Mouse (Mus musculus): ENCODE measurements at regions not wholly inside any gene's neighbourhood (a gene's known extent, or its start where the extent isn't known, plus 50 kb on each side); places are given as distances from the start of the nearest gene placed in this dataset.
"Not testable (repeated sequence)": the region's sequence is repeated elsewhere in the genome, so short reads cannot be mapped to it uniquely, and the experiment has no call there.

DNA sequence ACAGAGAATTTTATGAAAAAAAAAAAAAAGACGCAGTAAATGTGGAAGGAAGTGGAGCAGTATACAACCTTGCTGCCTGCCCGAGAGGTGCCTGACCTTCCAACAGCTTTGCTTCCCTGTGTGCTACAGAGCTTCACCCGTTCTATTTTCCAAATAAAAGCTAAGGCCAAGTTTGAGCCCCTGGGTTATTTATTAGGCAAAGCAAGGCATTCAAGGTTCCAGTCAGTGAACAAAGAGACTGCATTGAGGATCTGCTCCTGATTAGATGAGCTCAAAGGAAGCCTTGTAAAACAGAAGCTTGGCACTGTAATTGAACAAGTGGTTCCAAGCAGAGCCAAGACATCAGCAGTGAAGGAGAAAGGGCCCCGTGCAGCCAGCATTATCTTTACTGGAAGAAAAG, 236.4 kb downstream of the Tmem114 start:
- whole genome bisulfite sequencing: 49% methylated on average over 4 of the region's 4 CpGs
- Histone ChIP-seq H3K4me2 (no peak overlapping the region), H3K4me1 (no peaks in the 10 kb centered on the region), H3K27ac (no peak overlapping the region), H3K9me3 (replicated peaks) (no peaks in the 10 kb centered on the region), H3K9ac (no peak overlapping the region), H3K36me3 (no peaks in the 10 kb centered on the region), H3K27me3 (no peaks in the 10 kb centered on the region), H3K4me3 (replicated peaks) (no peak overlapping the region)
- peak; percentile 60 for ATAC-seq (replicated peaks; ENCODE audit: low FRiP score)

DNA sequence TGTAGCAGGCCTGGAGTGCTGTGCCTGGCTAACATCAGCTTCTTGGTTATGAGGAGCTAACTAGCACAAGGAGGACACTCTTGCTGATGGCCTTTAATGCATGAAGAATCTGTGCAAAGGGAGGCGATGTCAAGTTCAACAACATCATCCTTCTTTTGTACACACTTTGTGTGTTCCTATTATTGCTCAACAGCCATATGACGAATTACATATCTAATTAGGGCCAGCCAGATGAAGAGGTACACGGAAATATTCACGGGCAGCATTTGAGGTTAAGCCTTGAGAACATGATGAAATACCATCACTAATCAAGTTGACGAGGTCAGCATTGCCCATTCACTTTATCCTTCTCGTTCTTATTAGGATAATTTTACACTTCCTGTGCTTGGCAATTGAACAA, 240.2 kb downstream of the Tmem114 start:
- H3K36me3 ChIP-seq: no peaks in the 10 kb centered on the region
- H3K27ac ChIP-seq: no peak overlapping the region
- no peak overlapping the region for H3K4me3 ChIP-seq (replicated peaks)
- H3K4me2 ChIP-seq: no peak overlapping the region
- no peaks in the 10 kb centered on the region for H3K9me3 ChIP-seq (replicated peaks)
- no peaks in the 10 kb centered on the region for H3K27me3 ChIP-seq
- no peak overlapping the region for H3K9ac ChIP-seq
- 63% methylated on average over 6 of the region's 6 CpGs for WGBS
- H3K4me1 ChIP-seq: no peaks in the 10 kb centered on the region
- ATAC-seq (replicated peaks; ENCODE audit: low FRiP score): no peak

DNA sequence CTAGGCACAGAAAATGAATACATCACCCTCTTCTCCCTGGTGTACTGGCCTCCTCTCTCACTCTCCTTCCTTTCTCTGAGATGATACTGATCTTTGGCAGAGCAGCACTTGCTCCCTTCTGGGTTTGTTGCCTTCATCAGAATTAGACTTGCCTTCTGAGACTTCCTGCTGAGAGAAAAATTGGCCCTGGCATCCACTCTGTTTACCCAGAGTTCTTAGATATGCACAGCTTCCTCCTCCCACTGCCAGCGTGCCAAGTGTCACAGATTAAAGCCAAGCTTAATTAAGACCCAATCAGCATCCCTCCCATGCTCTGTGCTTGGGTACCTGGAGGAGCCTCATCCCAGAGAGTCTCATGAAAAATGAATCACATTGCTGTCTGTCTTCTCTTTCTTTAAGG, 246.0 kb downstream of the Tmem114 start:
- Histone ChIP-seq H3K27me3 (no peaks in the 10 kb centered on the region), H3K9ac (no peak overlapping the region), H3K4me2 (no peak overlapping the region), H3K36me3 (no peaks in the 10 kb centered on the region), H3K4me3 (replicated peaks) (no peak overlapping the region), H3K4me1 (no peaks in the 10 kb centered on the region), H3K9me3 (replicated peaks) (no peaks in the 10 kb centered on the region), H3K27ac (no peak overlapping the region)
- WGBS: 59% methylated on average over 1 of the region's 1 CpGs
- ATAC-seq (replicated peaks; ENCODE audit: low FRiP score): no peak

DNA sequence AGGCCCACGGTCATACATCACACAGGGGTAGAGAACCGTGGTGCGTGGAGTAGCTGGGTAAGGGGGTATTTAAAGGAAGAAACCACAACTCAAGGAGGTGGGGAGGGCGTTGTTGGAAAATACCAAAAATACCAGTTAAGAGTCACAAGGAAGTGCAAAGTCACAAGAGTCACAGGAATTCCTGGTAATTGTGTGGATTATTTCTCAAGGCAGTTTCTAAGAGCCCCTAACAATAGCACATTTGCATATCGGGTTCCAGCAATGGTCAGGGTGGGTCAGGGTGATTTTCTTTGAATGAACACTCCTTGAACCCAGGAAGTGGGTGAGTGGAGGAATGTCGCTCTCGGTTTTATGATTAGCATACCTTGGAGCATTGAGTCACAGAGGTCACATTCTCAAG, 247.7 kb downstream of the Tmem114 start:
- H3K27ac ChIP-seq; H3K9ac ChIP-seq; H3K27me3 ChIP-seq; H3K4me2 ChIP-seq; H3K4me1 ChIP-seq; H3K4me3 ChIP-seq (replicated peaks); ATAC-seq (replicated peaks; ENCODE audit: low FRiP score); H3K9me3 ChIP-seq (replicated peaks); H3K36me3 ChIP-seq: not testable (repeated sequence)
- WGBS: 89% methylated on average over 7 of the region's 7 CpGs

DNA sequence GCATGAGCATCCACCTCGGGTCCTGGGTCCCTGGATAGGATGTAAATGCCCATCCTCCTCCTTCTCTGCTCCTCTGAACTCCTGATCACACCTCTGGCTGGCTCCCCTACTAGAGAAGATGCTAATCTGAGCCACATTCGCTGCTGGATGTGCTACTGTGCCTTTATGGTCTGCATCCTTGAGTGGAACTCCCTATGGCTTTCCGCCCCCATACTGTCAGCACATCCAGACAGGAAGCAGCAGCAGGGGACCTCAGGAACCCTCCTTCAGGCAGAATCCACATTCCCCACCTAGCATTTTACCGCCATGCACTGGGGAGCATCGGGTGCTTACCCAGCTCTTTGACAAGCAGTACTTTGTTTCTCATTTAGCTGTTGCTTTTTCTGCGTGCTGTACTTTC, 248.8 kb downstream of the Tmem114 start:
- no peaks in the 10 kb centered on the region for H3K4me1 ChIP-seq
- no peak overlapping the region for H3K4me2 ChIP-seq
- H3K9ac ChIP-seq: no peak overlapping the region
- no peak overlapping the region for H3K4me3 ChIP-seq (replicated peaks)
- no peaks in the 10 kb centered on the region for H3K27me3 ChIP-seq
- WGBS: 56% methylated on average over 6 of the region's 6 CpGs
- H3K36me3 ChIP-seq: no peaks in the 10 kb centered on the region
- H3K9me3 ChIP-seq (replicated peaks): no peaks in the 10 kb centered on the region
- no peak overlapping the region for H3K27ac ChIP-seq
- ATAC-seq (replicated peaks; ENCODE audit: low FRiP score): no peak

Measured in kidney, embryonic 15.5 days (tissue).